Mouse (Mus musculus) C2C12 (cell line): ENCODE measurements around the gene Rbm33.

Source experiments
- CEBPB ChIP-seq: IDR thresholded peaks from one replicate; pipeline ENCODE4 v1.6.1; 2011; ENCODE audit warnings: low read depth, mild to moderate bottlenecking, control low read depth, moderate library complexity
- CTCF ChIP-seq: IDR thresholded peaks from one replicate; pipeline ENCODE4 v1.5.1; 2011; ENCODE audit not compliant: control insufficient read depth, insufficient read depth, insufficient read length
- FOSL1 ChIP-seq: IDR thresholded peaks from one replicate; pipeline ENCODE4 v1.8.0; 2011; ENCODE audit warnings: mild to moderate bottlenecking, low read length; ENCODE audit not compliant: poor library complexity, insufficient read depth, severe bottlenecking
- MYOG ChIP-seq: IDR thresholded peaks from one replicate; pipeline ENCODE4 v1.6.1; 2011; ENCODE audit not compliant: control insufficient read depth, insufficient read length; ENCODE audit errors: extremely low read depth
- USF1 ChIP-seq: IDR thresholded peaks from one replicate; pipeline ENCODE4 v1.6.1; 2011; ENCODE audit warnings: low read depth, mild to moderate bottlenecking, control low read depth, moderate library complexity

DNA sequence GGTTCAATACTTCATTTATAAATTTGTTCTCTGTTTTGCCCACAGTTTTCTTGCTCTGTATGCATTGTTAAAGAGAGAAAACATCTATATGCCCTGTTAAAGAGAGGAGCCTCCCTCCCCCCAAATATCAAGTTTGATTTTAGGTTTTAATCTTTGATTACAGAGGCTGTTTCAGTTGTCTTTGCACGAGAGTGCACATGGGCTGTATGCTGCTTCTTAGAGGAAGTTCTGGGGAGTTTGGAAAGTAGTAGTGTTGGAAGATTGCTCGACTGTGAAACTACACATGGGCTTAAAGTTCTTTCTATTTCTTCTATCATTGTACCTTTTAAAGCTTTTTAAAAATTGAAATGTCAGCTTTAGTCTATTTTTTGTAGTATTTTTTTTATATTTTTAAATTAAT is 6.9 kb downstream of the Rbm33 start:
- TF ChIP-seq MYOG (no peak), CTCF (no peak), CEBPB (no peak), USF1 (no peak), FOSL1 (no peak)
